Mouse (Mus musculus) neural tube, embryonic 12.5 days (tissue): ENCODE measurements around the gene Srsf4. TPM values are rescaled to one million over a fixed set of nuclear protein-coding genes. Genes with fewer than 3 reads are reported as not detected.

Experiments used
- ATAC-seq: fragments of 200-750 bp; cut with Nextera tagmentation; 2 replicates; pipeline ENCODE4 v1.8.0; 2017; ENCODE audit warnings: low read depth, mild to moderate bottlenecking, moderate TSS enrichment, moderate library complexity; ENCODE audit not compliant: low FRiP score
- H3K27ac ChIP-seq: fragments of 300-500 bp; sonication (generic); 2 replicates; pipeline ENCODE4 v1.5.1; 2016
- H3K27me3 ChIP-seq: fragments of 300-500 bp; sonication (generic); replicated peaks from 2 replicates; pipeline ENCODE4 v1.6.1; 2016; ENCODE audit warnings: mild to moderate bottlenecking
- H3K36me3 ChIP-seq: fragments of 300-500 bp; sonication (generic); 2 replicates; pipeline ENCODE4 v1.6.1; 2016; ENCODE audit warnings: mild to moderate bottlenecking
- H3K4me1 ChIP-seq: fragments of 300-500 bp; sonication (generic); 2 replicates; pipeline ENCODE4 v1.6.1; 2016
- H3K4me2 ChIP-seq: fragments of 300-500 bp; sonication (generic); replicated peaks from 2 replicates; pipeline ENCODE4 v1.6.1; 2016; ENCODE audit warnings: mild to moderate bottlenecking
- H3K4me3 ChIP-seq: fragments of 300-500 bp; sonication (generic); 2 replicates; pipeline ENCODE4 v1.5.1; 2016
- H3K9ac ChIP-seq: fragments of 300-500 bp; sonication (generic); 2 replicates; pipeline ENCODE4 v1.6.1; 2016; ENCODE audit warnings: mild to moderate bottlenecking
- H3K9me3 ChIP-seq: fragments of 300-500 bp; sonication (generic); 2 replicates; pipeline ENCODE4 v1.6.1; 2016; ENCODE audit warnings: mild to moderate bottlenecking
- WGBS: fragments of 180-500 bp; shearing (Covaris S2); methylation state at CpG from one replicate; pipeline ENCODE4 v1.1.7; 2016; 5-methylcytosine and 5-hydroxymethylcytosine counted together
- polyA plus RNA-seq: library from polyadenylated mRNA; unstranded; fragments of >200 nt; fragmentation: Nextera tagmentation; extraction: Ambion mirVana; gene quantifications from 2 replicates; pipeline ENCODE4 v1.2.1, GENCODE M21; 2016

Srsf4 gene
- polyA plus RNA-seq, 1 experiment from 2014 or later: 150 TPM

- Histone ChIP-seq H3K27ac (no peak overlapping the region), H3K4me3 (no peak overlapping the region), H3K4me2 (no peak overlapping the region), H3K36me3 (peaks cover 16% of the 10 kb centered on the region), H3K27me3 (no peaks in the 10 kb centered on the region), H3K9me3 (no peaks in the 10 kb centered on the region), H3K4me1 (peaks cover 20% of the 10 kb centered on the region), H3K9ac (no peak overlapping the region)
- WGBS: 31% methylated on average over 5 of the region's 5 CpGs
- ATAC-seq: no peak
Observed at GRCm38 (mm10) chr4:131949903-131950302, 76.5 kb downstream of the Srsf4 start.

- Histone ChIP-seq H3K4me2 (peak overlapping the region; percentile 7; the same call in 1 of the 2 replicates), H3K27me3 (no peaks in the 10 kb centered on the region), H3K36me3 (peaks cover 22% of the 10 kb centered on the region), H3K9me3 (no peaks in the 10 kb centered on the region), H3K4me3 (no peak overlapping the region), H3K27ac (no peak overlapping the region), H3K9ac (no peak overlapping the region), H3K4me1 (peaks cover 20% of the 10 kb centered on the region)
- no peak for ATAC-seq
- 35% methylated on average over 8 of the region's 8 CpGs for WGBS
Observed at GRCm38 (mm10) chr4:131950657-131951056, 77.2 kb downstream of the Srsf4 start.

Other genes starting within 250 kb of the Srsf4 start
- gene Ptpru, start 35.3 kb upstream of the Srsf4 start, polyA plus RNA-seq: 8.7 and 9.6 TPM in 2 replicates
- 36.4 and 37.4 TPM in 2 replicates for gene Mecr, start 30.1 kb upstream of the Srsf4 start, polyA plus RNA-seq
- 0.79 and 0.82 TPM in 2 replicates for gene Tmem200b, start 48.2 kb downstream of the Srsf4 start, polyA plus RNA-seq
- 0.09 TPM in 1 of 2 replicates, not detected in the other for gene Gm10300, start 201.1 kb downstream of the Srsf4 start, polyA plus RNA-seq
- 168 and 189 TPM in 2 replicates for gene Epb41, start 201.7 kb downstream of the Srsf4 start, polyA plus RNA-seq